In the genomic region with DNA sequence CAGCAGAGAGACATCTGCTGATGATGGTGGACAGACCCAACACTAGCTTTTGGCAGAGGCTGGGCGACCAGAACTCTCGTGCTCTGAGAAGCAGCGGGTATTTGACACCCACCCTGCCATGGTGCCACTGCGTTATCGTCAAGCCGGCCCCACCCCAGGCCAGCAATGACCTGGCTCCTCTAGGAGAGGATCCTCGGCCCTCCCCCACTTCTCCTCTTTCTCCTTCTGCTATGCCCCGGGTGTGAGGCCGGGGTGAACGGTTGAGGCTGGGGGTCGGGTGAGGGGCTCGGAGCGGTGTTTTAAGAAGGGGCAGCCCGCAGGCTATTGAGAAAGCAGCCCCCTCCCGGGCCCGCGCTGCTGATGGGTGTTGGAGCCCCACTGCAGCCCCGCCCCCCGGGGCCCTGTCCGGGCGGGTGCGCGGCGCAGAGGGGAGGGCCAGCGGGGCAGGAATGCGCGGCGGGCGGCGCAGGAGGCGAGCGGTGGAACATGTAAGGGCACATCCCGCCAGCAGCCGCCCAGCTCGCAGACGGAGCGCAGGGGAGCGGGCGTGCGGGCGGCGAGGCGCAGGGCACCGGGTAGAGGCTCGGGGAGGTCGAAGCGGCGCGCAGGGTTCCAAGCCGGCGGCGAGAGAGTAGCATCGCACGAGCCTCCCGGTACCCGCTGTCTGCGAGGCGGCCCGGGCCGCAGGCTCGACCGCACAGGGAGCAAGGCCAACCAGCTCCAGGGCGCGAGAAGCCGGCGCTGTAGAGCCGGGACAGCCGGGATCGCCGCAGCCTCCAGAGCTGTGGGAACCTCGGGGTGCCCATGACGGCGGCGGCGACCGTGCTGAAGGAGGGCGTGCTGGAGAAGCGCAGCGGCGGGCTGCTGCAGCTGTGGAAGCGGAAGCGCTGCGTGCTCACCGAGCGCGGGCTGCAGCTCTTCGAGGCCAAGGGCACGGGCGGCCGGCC, we compare ENCODE assay signal across 8 mouse cellular contexts. TPM values are rescaled to one million over a fixed set of nuclear protein-coding genes. Genes with fewer than 3 reads are reported as not detected.
A peak's percentile ranks its signal among the peaks of the same experiment; 100 is the strongest.
DNase-seq lines count a peak whose midpoint lies in the region; ATAC-seq and TF ChIP-seq lines count a peak whose summit lies in the region.

A gene (plus strand): TSS at position 475 of the 947 bp plus-strand sequence.

- peak within 1 kb of the TSS; percentile 96 for H3K4me2 ChIP-seq in forebrain, postnatal 0 days (ENCODE audit: low read depth)
- peak within 1 kb of the TSS; percentile 90 for H3K4me2 ChIP-seq in lung, postnatal 0 days (replicated peaks; ENCODE audit: low read depth, low read length)

- H3K27me3 ChIP-seq in forebrain, postnatal 0 days (ENCODE audit: insufficient read depth, low read length) = no peaks in the 10 kb centered on the region
- no peaks in the 10 kb centered on the region for H3K27me3 ChIP-seq in lung, postnatal 0 days (replicated peaks; ENCODE audit: insufficient read depth, low read length)

- TF ChIP-seq EP300 in lung, postnatal 0 days (IDR thresholded peaks at IDR 0.05) = no peak

- peaks cover 9% of the 10 kb centered on the region; the same call in 1 of the 2 replicates for H3K4me1 ChIP-seq in brown adipose tissue, adult 24 weeks (ENCODE audit: control insufficient read depth, insufficient read depth, insufficient read length, low read length)
- peaks cover 13% of the 10 kb centered on the region; the same call in 1 of the 2 replicates for H3K4me1 ChIP-seq in forebrain, postnatal 0 days (ENCODE audit: insufficient read depth)
- peaks cover 14% of the 10 kb centered on the region; the same call in 1 of the 2 replicates for H3K4me1 ChIP-seq in lung, postnatal 0 days (ENCODE audit: insufficient read depth, low read depth, low read length)

- peak within 1 kb of the TSS; percentile 78 for H3K9ac ChIP-seq in forebrain, postnatal 0 days
- H3K9ac ChIP-seq in lung, postnatal 0 days (replicated peaks; ENCODE audit: low read depth) = peak within 1 kb of the TSS; percentile 85

- DNase-seq in ES-CJ7 (ENCODE audit: low read depth, low spot score) = peak; percentile 73
- DNase-seq in forebrain, postnatal 0 days = peak; percentile 68
- DNase-seq in heart, postnatal 4 days = peak; percentile 89
- peak in 1 of 2 experiments; percentile 41 for DNase-seq in layer of hippocampus, adult 8-10 months (ENCODE audit: low spot score in 2 of 2)
- DNase-seq in lung, postnatal 0 days (ENCODE audit: low spot score) = peak; percentile 88
- DNase-seq in retina, embryonic 14.5 days (ENCODE audit: low spot score) = peak; percentile 69
- peak; percentile 90 for DNase-seq in urinary bladder, adult 2 months (ENCODE audit: low spot score)

- peak; percentile 87 for ATAC-seq in forebrain, postnatal 0 days
- ATAC-seq in lung, postnatal 0 days = peak; percentile 90

- 0 out of 2 replicates have a peak, but pooled peaks have one; percentile 19 for TF ChIP-seq CTCF in forebrain, postnatal 0 days (IDR thresholded peaks at IDR 0.05; ENCODE audit: low read depth)
- TF ChIP-seq CTCF in lung, postnatal 0 days (IDR thresholded peaks at IDR 0.05) = no peak; the same call in 1 of the 2 replicates

- H3K4me3 ChIP-seq in brown adipose tissue, adult 24 weeks (ENCODE audit: insufficient read depth, low read depth, low read length) = peak within 1 kb of the TSS; percentile 80
- H3K4me3 ChIP-seq in forebrain, postnatal 0 days (ENCODE audit: low read depth, low read length) = peak within 1 kb of the TSS; percentile 55
- peak within 1 kb of the TSS; percentile 67 for H3K4me3 ChIP-seq in lung, postnatal 0 days (ENCODE audit: low read depth, low read length)

- peak within 1 kb of the TSS; percentile 99 for H3K27ac ChIP-seq in brown adipose tissue, adult 24 weeks (replicated peaks; ENCODE audit: low read depth, low read length)
- peak within 1 kb of the TSS; percentile 71 for H3K27ac ChIP-seq in forebrain, postnatal 0 days (ENCODE audit: low read depth, low read length)
- peak within 1 kb of the TSS; percentile 88 for H3K27ac ChIP-seq in lung, postnatal 0 days (ENCODE audit: low read length)

- no peaks in the 10 kb centered on the region for H3K9me3 ChIP-seq in forebrain, postnatal 0 days (ENCODE audit: low read length)
- H3K9me3 ChIP-seq in lung, postnatal 0 days (ENCODE audit: low read length) = no peaks in the 10 kb centered on the region

- 4% methylated on average over 89 of the region's 90 CpGs for WGBS in forebrain, postnatal 0 days
- WGBS in lung, postnatal 0 days = 2% methylated on average over 71 of the region's 90 CpGs

- no peaks in the 10 kb centered on the region for H3K36me3 ChIP-seq in forebrain, postnatal 0 days (ENCODE audit: insufficient read depth)
- no peaks in the 10 kb centered on the region for H3K36me3 ChIP-seq in lung, postnatal 0 days (ENCODE audit: insufficient read depth, low read length)

RNA-seq across cellular contexts. Expression of the gene that starts here (rescaled TPM):
- 498 and 651 TPM in 2 replicates for polyA plus RNA-seq in brown adipose tissue, adult 24 weeks (2012; ENCODE audit: insufficient read depth, insufficient read length, missing spikeins)
- total RNA-seq in forebrain, postnatal 0 days (2014; rRNA removed) = 23.6 and 27.2 TPM in 2 replicates
- polyA plus RNA-seq in forebrain, postnatal 0 days (2015; fragmentation: Nextera tagmentation; extraction: Ambion mirVana) = 28.5 and 30.3 TPM in 2 replicates
- total RNA-seq in heart, postnatal 4 days (2021) = 10 to 100 TPM; 40.7 to 43.8 TPM
- total RNA-seq in layer of hippocampus, adult 8-10 months (2022) = 10 to 100 TPM; 12.4 to 15.9 (median 15.0) TPM
- polyA plus RNA-seq in lung, postnatal 0 days (2015; fragmentation: Nextera tagmentation; extraction: Ambion mirVana) = 80.7 and 82.0 TPM in 2 replicates
- polyA plus RNA-seq in urinary bladder, adult 2 months (2012; rRNA removed) = 124 and 138 TPM in 2 replicates
